Mouse (Mus musculus) spleen, adult 2 months (tissue): ENCODE results near the gene Samd4b.

ENCODE experiments used
- CTCF ChIP-seq: fragments of 200-500 bp; IDR thresholded peaks from 2 replicates; pipeline ENCODE4 v1.5.1; 2011; ENCODE audit warnings: mild to moderate bottlenecking, inconsistent platforms; ENCODE audit not compliant: insufficient read depth, insufficient read length, insufficient replicate concordance; ENCODE audit errors: extremely low read depth
- POLR2A ChIP-seq: fragments of 200-500 bp; IDR thresholded peaks from 2 replicates; pipeline ENCODE4 v1.6.1; 2011; ENCODE audit warnings: low read depth, low read length, inconsistent platforms

- TF ChIP-seq POLR2A (no peak), CTCF (no peak)
Observed at GRCm38 (mm10) chr7:28355221-28355620, 242.7 kb downstream of the Samd4b start.
